Mouse (Mus musculus) bone marrow, adult 2 months (tissue): Measurements from ENCODE around the gene Prmt8. TPM values are rescaled to one million over a fixed set of nuclear protein-coding genes. Genes with fewer than 3 reads are reported as not detected.

ENCODE experiments used
- H3K27ac ChIP-seq: fragments of 200-500 bp; 2 replicates; pipeline ENCODE4 v1.5.1; 2012; ENCODE audit warnings: low read depth, mild to moderate bottlenecking, control low read depth, inconsistent platforms, low read length; ENCODE audit not compliant: control insufficient read depth, poor library complexity, insufficient read depth
- H3K4me1 ChIP-seq: fragments of 200-500 bp; 2 replicates; pipeline ENCODE4 v1.6.1; 2011; ENCODE audit warnings: low read length; ENCODE audit not compliant: control insufficient read depth, insufficient read depth
- H3K4me3 ChIP-seq: fragments of 200-500 bp; replicated peaks from 2 replicates; pipeline ENCODE3; 2011; ENCODE audit warnings: mild to moderate bottlenecking, low read depth, low read length, control low read depth; ENCODE audit not compliant: control insufficient read depth
- CTCF ChIP-seq: fragments of 200-500 bp; IDR thresholded peaks from 2 replicates; pipeline ENCODE4 v1.5.1; 2011; ENCODE audit warnings: low read length, control low read depth; ENCODE audit not compliant: control insufficient read depth, insufficient read depth
- POLR2A ChIP-seq: fragments of 200-500 bp; IDR thresholded peaks from 2 replicates; pipeline ENCODE4 v1.6.1; 2011; ENCODE audit warnings: low read depth, mild to moderate bottlenecking, control low read depth, low read length, borderline replicate concordance; ENCODE audit not compliant: control insufficient read depth
- WGBS: fragments of 180-500 bp; shearing (Covaris S2); methylation state at CpG from one replicate; pipeline ENCODE4 v1.1.7; 2018; 5-methylcytosine and 5-hydroxymethylcytosine counted together
- polyA plus RNA-seq: library from polyadenylated mRNA; stranded (reverse); fragments of >200 nt; gene quantifications from 2 replicates; pipeline ENCODE4 v1.2.4, GENCODE M21; 2011; ENCODE audit warnings: low replicate concordance; ENCODE audit not compliant: missing spikeins, insufficient read depth, insufficient read length

The Prmt8 gene
- polyA plus RNA-seq, 1 experiment, result not detected

DNA sequence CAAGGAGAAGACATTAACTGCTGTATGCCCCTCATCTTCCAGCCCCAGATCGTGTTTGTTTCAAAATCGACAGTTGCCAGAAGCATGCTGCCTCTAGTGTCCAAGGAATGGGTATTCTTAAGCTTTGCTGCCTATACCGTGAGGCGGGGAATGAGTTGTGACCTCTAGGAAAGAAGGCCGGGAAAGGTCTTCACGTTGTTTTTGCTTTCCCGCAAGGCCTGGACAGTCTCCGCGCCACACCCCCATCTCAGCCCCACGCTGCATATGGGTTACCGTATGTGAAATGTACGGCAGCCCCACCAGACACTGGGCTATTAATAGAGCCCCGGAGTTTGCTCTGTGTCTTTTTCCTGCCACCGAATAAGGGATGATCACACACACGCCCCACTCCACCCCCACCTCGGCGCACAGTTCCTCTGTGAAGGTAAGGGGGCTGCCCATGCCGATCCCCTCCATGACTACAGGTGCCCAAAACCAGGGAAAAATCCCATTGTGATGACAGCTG is 2.0 kb downstream of the Prmt8 start:
- no peak for TF ChIP-seq CTCF
- no peak for TF ChIP-seq POLR2A
- WGBS, result 6% methylated on average over 18 of the region's 18 CpGs
- H3K4me3 ChIP-seq, result no peak overlapping the region
- no peak overlapping the region for H3K27ac ChIP-seq
- H3K4me1 ChIP-seq, result no peaks in the 10 kb centered on the region

- 5% methylated on average over 28 of the region's 28 CpGs for WGBS
- no peak overlapping the region for H3K27ac ChIP-seq
- H3K4me3 ChIP-seq, result no peak overlapping the region
- no peaks in the 10 kb centered on the region for H3K4me1 ChIP-seq
- TF ChIP-seq CTCF, result no peak
- TF ChIP-seq POLR2A, result no peak
Measured at GRCm38 (mm10) chr6:127766641-127767200, 2.6 kb downstream of the Prmt8 start.

- 12% methylated on average over 9 of the region's 11 CpGs for WGBS
- TF ChIP-seq CTCF, result no peak
- no peak for TF ChIP-seq POLR2A
- Histone ChIP-seq H3K4me1 (no peaks in the 10 kb centered on the region), H3K4me3 (no peak overlapping the region), H3K27ac (no peak overlapping the region)
Measured at GRCm38 (mm10) chr6:127766041-127766604, 3.1 kb downstream of the Prmt8 start.

DNA sequence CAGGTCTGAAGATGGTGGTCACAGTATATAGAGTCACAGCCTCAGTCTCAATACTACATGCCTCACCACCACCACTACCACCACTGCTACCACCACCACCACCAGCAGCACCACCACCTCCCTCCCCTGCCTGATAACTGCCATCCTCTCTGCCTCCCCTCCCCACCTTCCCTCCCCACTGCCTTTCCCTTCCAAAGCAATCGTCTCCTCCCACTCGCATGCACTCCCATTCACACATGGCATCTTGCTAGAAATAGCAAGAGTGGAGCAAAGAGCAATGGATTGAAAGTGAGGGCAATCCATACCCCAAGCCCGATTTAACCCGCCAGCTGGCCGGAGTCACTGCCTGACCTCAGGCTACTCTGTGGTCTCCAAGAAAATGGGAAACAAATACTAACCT is 3.7 kb downstream of the Prmt8 start:
- no peaks in the 10 kb centered on the region for H3K4me1 ChIP-seq
- WGBS, result 38% methylated on average over 5 of the region's 5 CpGs
- no peak overlapping the region for H3K4me3 ChIP-seq
- no peak overlapping the region for H3K27ac ChIP-seq
- TF ChIP-seq CTCF (no peak), POLR2A (no peak)

DNA sequence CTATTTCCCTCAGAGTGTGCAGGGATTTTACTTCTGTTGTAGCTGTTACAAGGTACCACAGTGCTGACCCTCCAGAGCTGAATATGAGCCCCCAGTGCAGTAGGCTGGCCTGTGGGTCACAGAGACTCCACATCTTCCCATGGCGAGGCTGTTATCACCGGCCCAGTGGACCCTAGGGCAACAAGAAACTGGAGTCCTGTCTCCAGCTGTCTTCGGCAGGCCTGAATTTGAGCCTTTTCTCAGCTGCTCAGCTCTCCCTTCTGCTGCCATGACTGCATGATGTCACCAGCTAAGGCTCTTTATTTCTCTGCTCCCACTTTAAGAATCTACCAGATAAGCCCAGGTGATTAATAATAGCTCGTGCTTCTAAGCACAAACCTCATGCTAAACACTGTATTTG is 11.0 kb downstream of the Prmt8 start:
- no peak for TF ChIP-seq POLR2A
- TF ChIP-seq CTCF, result no peak
- no peak overlapping the region for H3K4me3 ChIP-seq
- H3K4me1 ChIP-seq, result no peaks in the 10 kb centered on the region
- H3K27ac ChIP-seq, result no peak overlapping the region
- 67% methylated on average over 4 of the region's 4 CpGs for WGBS

GRCm38 (mm10) chr6:127757667-127758167 is 11.6 kb downstream of the Prmt8 start:
- 79% methylated on average over 5 of the region's 5 CpGs for WGBS

DNA sequence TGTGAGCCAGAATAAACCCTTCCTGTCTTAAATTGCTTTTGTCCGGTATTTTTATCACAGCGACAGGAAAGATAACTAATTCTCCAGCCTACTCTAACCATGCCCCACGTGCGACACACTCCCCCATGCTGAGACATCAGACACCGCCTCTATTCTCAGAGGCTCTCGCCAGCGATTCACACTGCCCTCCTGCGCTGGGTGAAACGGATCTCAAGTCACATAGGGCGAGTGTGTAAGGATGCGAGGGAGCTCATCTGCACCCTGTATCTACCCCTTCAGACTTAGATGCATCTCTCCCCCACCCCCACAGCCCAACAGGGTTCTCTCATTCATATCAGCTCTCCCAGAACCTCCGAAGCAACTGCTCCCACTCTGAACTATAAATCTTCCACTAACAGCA is 12.4 kb downstream of the Prmt8 start:
- H3K4me1 ChIP-seq, result no peaks in the 10 kb centered on the region
- TF ChIP-seq CTCF, result no peak
- no peak for TF ChIP-seq POLR2A
- no peak overlapping the region for H3K27ac ChIP-seq
- WGBS, result 50% methylated on average over 12 of the region's 12 CpGs
- no peak overlapping the region for H3K4me3 ChIP-seq

More at GRCm38 (mm10) chr6:127757667-127758167, 11.6 kb downstream of the Prmt8 start:
- TF ChIP-seq POLR2A, result no peak
- TF ChIP-seq CTCF, result no peak
- no peaks in the 10 kb centered on the region for H3K4me1 ChIP-seq
- no peak overlapping the region for H3K4me3 ChIP-seq
- no peak overlapping the region for H3K27ac ChIP-seq

DNA sequence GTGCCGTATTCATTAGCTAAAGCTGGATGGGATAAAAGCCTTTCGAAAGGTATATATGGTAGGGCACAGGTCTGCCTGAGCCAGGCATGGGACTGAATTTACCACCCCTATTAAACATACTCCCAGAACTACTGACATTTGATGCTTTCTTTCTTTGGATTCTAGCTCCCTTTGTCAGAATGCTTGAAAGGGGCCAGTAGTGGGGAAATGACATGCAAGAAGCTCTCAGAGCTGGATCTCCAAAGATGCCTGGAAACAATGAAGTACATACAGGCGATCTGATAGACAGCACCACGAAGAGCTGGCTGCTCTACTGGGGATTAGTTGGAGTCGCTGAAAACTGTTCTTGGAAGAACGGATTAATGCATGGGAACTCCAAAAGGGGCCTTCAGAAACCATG is 16.0 kb downstream of the Prmt8 start:
- Histone ChIP-seq H3K27ac (no peak overlapping the region), H3K4me3 (no peak overlapping the region), H3K4me1 (no peaks in the 10 kb centered on the region)
- WGBS, result 77% methylated on average over 6 of the region's 6 CpGs
- no peak for TF ChIP-seq CTCF
- TF ChIP-seq POLR2A, result no peak
